ENCODE assay signal across 8 mouse cellular contexts in the genomic region with DNA sequence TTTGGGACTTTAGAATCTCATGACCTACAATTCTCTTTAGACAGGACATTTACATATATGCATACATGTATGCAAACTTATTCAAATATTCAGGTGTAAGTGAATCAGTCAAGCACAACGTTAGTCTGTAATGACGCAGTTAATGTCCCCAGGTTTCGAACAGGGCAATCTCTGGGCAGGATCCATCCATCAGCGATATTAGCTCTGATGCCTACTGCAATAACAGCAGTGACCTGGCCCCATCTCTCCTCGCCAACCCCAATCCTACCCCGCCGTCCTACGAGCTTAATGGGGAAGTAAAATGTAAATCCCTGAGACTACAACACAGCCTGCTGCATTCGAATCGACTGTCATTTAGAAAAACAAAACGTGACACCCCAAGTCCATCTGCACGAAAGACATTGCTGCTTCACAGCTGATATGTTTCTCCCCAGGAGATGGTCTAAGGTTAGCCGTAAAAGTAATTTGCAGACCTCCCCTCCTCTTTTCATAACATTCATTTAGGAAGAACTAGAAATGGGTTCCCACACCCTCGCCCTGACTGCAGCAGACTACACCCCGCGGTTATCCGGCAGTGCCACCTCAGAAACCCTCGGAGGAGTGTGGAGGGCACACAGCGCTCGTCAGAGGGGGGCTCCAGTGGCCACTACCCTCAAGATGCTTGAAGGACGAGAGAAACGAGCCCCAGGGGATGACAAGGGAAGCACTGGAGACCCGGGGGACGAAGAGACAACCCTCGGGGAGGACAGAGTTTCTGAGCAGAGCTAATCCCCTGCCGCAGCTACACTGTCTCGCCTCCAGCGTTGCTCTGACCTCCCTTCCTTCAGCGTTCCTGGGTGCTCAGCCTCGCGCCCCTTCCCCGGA. TPM values are rescaled to one million over a fixed set of nuclear protein-coding genes. Genes with fewer than 3 reads are reported as not detected.
A peak's percentile ranks its signal among the peaks of the same experiment; 100 is the strongest.
DNase-seq lines count a peak whose midpoint lies in the region; ATAC-seq and TF ChIP-seq lines count a peak whose summit lies in the region.

No protein-coding gene starts in this region.

- H3K4me3 ChIP-seq in bone marrow, adult 2 months (replicated peaks; ENCODE audit: control insufficient read depth, low read depth, low read length): peak overlapping the region; percentile 98
- H3K4me3 ChIP-seq in forebrain, embryonic 12.5 days (replicated peaks): peak overlapping the region; percentile 81
- H3K4me3 ChIP-seq in kidney, embryonic 15.5 days (replicated peaks): peak overlapping the region; percentile 83
- H3K4me3 ChIP-seq in midbrain, embryonic 10.5 days: peak overlapping the region; percentile 86
- peak overlapping the region; percentile 84 for H3K4me3 ChIP-seq in stomach, embryonic 15.5 days (replicated peaks)

- ATAC-seq in forebrain, embryonic 12.5 days (ENCODE audit: low FRiP score): peak; percentile 79
- peak; percentile 80 for ATAC-seq in kidney, embryonic 15.5 days (replicated peaks; ENCODE audit: low FRiP score)
- peak; percentile 68 for ATAC-seq in stomach, embryonic 15.5 days (ENCODE audit: insufficient read depth, low FRiP score, low read depth)

- peak overlapping the region; percentile 74 for H3K27ac ChIP-seq in bone marrow, adult 2 months (ENCODE audit: control insufficient read depth, insufficient read depth, low read depth, low read length, poor library complexity)
- H3K27ac ChIP-seq in forebrain, embryonic 12.5 days: peak overlapping the region; percentile 71; the same call in 1 of the 2 replicates
- peak overlapping the region; percentile 65 for H3K27ac ChIP-seq in kidney, embryonic 15.5 days
- H3K27ac ChIP-seq in midbrain, embryonic 10.5 days (replicated peaks): peak overlapping the region; percentile 94
- H3K27ac ChIP-seq in stomach, embryonic 15.5 days: 0 out of 2 replicates have a peak overlapping the region, but pooled peaks have one; percentile 44

- no peaks in the 10 kb centered on the region for H3K27me3 ChIP-seq in forebrain, embryonic 12.5 days
- 0 out of 2 replicates have a peak, but pooled peaks cover 2% of the 10 kb centered on the region for H3K27me3 ChIP-seq in kidney, embryonic 15.5 days
- 0 out of 2 replicates have a peak, but pooled peaks cover under 1% of the 10 kb centered on the region for H3K27me3 ChIP-seq in midbrain, embryonic 10.5 days (ENCODE audit: low read depth, poor library complexity, severe bottlenecking)
- no peaks in the 10 kb centered on the region for H3K27me3 ChIP-seq in stomach, embryonic 15.5 days (replicated peaks)

- H3K4me1 ChIP-seq in bone marrow, adult 2 months (ENCODE audit: control insufficient read depth, insufficient read depth, low read length): no peaks in the 10 kb centered on the region; the same call in 1 of the 2 replicates
- peaks cover 24% of the 10 kb centered on the region for H3K4me1 ChIP-seq in forebrain, embryonic 12.5 days
- peaks cover 9% of the 10 kb centered on the region for H3K4me1 ChIP-seq in kidney, embryonic 15.5 days
- H3K4me1 ChIP-seq in midbrain, embryonic 10.5 days: peaks cover 22% of the 10 kb centered on the region
- H3K4me1 ChIP-seq in stomach, embryonic 15.5 days: peaks cover 4% of the 10 kb centered on the region; the same call in 1 of the 2 replicates

- TF ChIP-seq CTCF in bone marrow, adult 2 months (IDR thresholded peaks at IDR 0.05; ENCODE audit: control insufficient read depth, insufficient read depth, low read length): no peak

- H3K4me2 ChIP-seq in forebrain, embryonic 12.5 days: peak overlapping the region; percentile 74
- H3K4me2 ChIP-seq in kidney, embryonic 15.5 days: peak overlapping the region; percentile 77
- peak overlapping the region; percentile 64 for H3K4me2 ChIP-seq in stomach, embryonic 15.5 days

- no peaks in the 10 kb centered on the region for H3K36me3 ChIP-seq in forebrain, embryonic 12.5 days (replicated peaks)
- no peaks in the 10 kb centered on the region for H3K36me3 ChIP-seq in kidney, embryonic 15.5 days
- H3K36me3 ChIP-seq in midbrain, embryonic 10.5 days: 0 out of 2 replicates have a peak, but pooled peaks cover under 1% of the 10 kb centered on the region
- no peaks in the 10 kb centered on the region for H3K36me3 ChIP-seq in stomach, embryonic 15.5 days

- WGBS in bone marrow, adult 2 months: 2% methylated on average over 32 of the region's 32 CpGs
- WGBS in forebrain, embryonic 12.5 days: 2% methylated on average over 30 of the region's 32 CpGs
- WGBS in kidney, embryonic 15.5 days: under 1% methylated on average over 32 of the region's 32 CpGs
- WGBS in midbrain, embryonic 10.5 days: 3% methylated on average over 32 of the region's 32 CpGs
- WGBS in stomach, embryonic 15.5 days: 1% methylated on average over 32 of the region's 32 CpGs

- TF ChIP-seq POLR2A in bone marrow, adult 2 months (IDR thresholded peaks at IDR 0.05; ENCODE audit: borderline replicate concordance, control insufficient read depth, low read depth, low read length): no peak

- H3K9me3 ChIP-seq in forebrain, embryonic 12.5 days: no peaks in the 10 kb centered on the region
- no peaks in the 10 kb centered on the region for H3K9me3 ChIP-seq in kidney, embryonic 15.5 days (replicated peaks)
- H3K9me3 ChIP-seq in midbrain, embryonic 10.5 days (replicated peaks): no peaks in the 10 kb centered on the region
- no peaks in the 10 kb centered on the region; the same call in 1 of the 2 replicates for H3K9me3 ChIP-seq in stomach, embryonic 15.5 days

- DNase-seq in right cerebral cortex, postnatal 14 days: peak; percentile 19
- no peak for DNase-seq in right cerebral cortex, adult 18-20 months
- no peak for DNase-seq in midbrain, embryonic 10.5 days (ENCODE audit: low spot score)
- DNase-seq in urinary bladder, postnatal 10 days (ENCODE audit: low spot score): no peak

- H3K9ac ChIP-seq in forebrain, embryonic 12.5 days: peak overlapping the region; percentile 89
- H3K9ac ChIP-seq in kidney, embryonic 15.5 days: peak overlapping the region; percentile 88
- H3K9ac ChIP-seq in stomach, embryonic 15.5 days: peak overlapping the region; percentile 82

RNA-seq across cellular contexts. Expression of a gene that starts 0.6 kb away (rescaled TPM):
- polyA plus RNA-seq in bone marrow, adult 2 months (2011; ENCODE audit: insufficient read depth, insufficient read length, low replicate concordance, missing spikeins): 10.3 and 13.2 TPM in 2 replicates
- polyA plus RNA-seq in forebrain, embryonic 12.5 days (2016; fragmentation: Nextera tagmentation; extraction: Ambion mirVana): 69.1 and 78.0 TPM in 2 replicates
- polyA plus RNA-seq in kidney, embryonic 15.5 days (2015; fragmentation: Nextera tagmentation; extraction: Ambion mirVana): 54.6 and 55.8 TPM in 2 replicates
- 59.6 and 66.2 TPM in 2 replicates for polyA plus RNA-seq in midbrain, embryonic 10.5 days (2016; fragmentation: Nextera tagmentation; extraction: Ambion mirVana)
- polyA plus RNA-seq in stomach, embryonic 15.5 days (2015; fragmentation: Nextera tagmentation; extraction: Ambion mirVana): 44.9 and 45.8 TPM in 2 replicates

RNA-seq across cellular contexts. Expression of a gene that starts 13.3 kb away (rescaled TPM):
- polyA plus RNA-seq in bone marrow, adult 2 months (2011; ENCODE audit: insufficient read depth, insufficient read length, low replicate concordance, missing spikeins): 16.4 and 17.7 TPM in 2 replicates
- polyA plus RNA-seq in forebrain, embryonic 12.5 days (2016; fragmentation: Nextera tagmentation; extraction: Ambion mirVana): 134 and 141 TPM in 2 replicates
- polyA plus RNA-seq in kidney, embryonic 15.5 days (2015; fragmentation: Nextera tagmentation; extraction: Ambion mirVana): 63.5 and 65.6 TPM in 2 replicates
- polyA plus RNA-seq in midbrain, embryonic 10.5 days (2016; fragmentation: Nextera tagmentation; extraction: Ambion mirVana): 106 and 132 TPM in 2 replicates
- polyA plus RNA-seq in stomach, embryonic 15.5 days (2015; fragmentation: Nextera tagmentation; extraction: Ambion mirVana): 53.1 and 55.8 TPM in 2 replicates

Comparison
In these comparisons a context has a peak if more than half of its experiments do, and no peak if none do; other contexts are left out.
1. H3K27ac ChIP-seq: peak in every context shown above with its lines; median percentile 94 in midbrain, embryonic 10.5 days; 74 in bone marrow, adult 2 months; 71 in forebrain, embryonic 12.5 days; 65 in kidney, embryonic 15.5 days; 44 in stomach, embryonic 15.5 days.